Mouse (Mus musculus): Measurements from ENCODE around the gene Vrk1. TPM values are rescaled to one million over a fixed set of nuclear protein-coding genes. Genes with fewer than 3 reads are reported as not detected.

The Vrk1 gene
- polyA plus RNA-seq, 1 experiment from 2014 or later: 108 TPM

DNA sequence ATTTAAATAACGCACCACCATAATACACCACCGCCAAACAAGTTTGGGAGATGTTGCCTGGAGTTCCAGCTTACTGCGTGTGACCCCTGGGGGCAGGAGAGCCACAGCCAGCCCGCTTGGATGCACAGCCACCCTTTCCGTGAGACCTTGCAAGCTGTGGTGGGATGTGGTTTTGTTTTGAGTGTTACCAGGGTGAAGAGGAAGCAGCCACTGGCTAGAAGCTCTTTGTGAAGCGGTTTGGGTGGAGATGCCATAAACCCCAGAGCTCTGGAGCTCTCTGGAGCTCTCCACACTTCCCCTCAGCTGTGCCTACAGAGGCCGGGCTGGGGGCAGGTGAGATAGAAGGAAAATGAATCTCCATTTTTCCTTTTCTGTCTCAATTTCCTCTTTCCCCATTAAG is 38.8 kb upstream of the Vrk1 start:
- Histone ChIP-seq H3K9ac (ENCODE audit: low read length) (no peak overlapping the region), H3K4me3 (ENCODE audit: low read depth, low read length) (no peak overlapping the region), H3K27me3 (ENCODE audit: control insufficient read depth, insufficient read depth, low read length) (no peaks in the 10 kb centered on the region), H3K36me3 (ENCODE audit: control insufficient read depth, insufficient read depth, low read length) (no peaks in the 10 kb centered on the region; the same call in 1 of the 2 replicates), H3K4me2 (ENCODE audit: low read depth, severe bottlenecking) (no peak overlapping the region), H3K9me3 (ENCODE audit: control insufficient read depth, low read length) (no peaks in the 10 kb centered on the region), H3K4me1 (ENCODE audit: control insufficient read depth, insufficient read depth, low read length) (no peaks in the 10 kb centered on the region; the same call in 1 of the 2 replicates), H3K27ac (replicated peaks; ENCODE audit: low read depth, low read length) (no peak overlapping the region)
- DNase-seq (ENCODE audit: low spot score) (no peak), ATAC-seq (ENCODE audit: insufficient number of reproducible peaks, low FRiP score, low TSS enrichment, low read depth) (no peak)
- WGBS: 73% methylated on average over 7 of the region's 7 CpGs

DNA sequence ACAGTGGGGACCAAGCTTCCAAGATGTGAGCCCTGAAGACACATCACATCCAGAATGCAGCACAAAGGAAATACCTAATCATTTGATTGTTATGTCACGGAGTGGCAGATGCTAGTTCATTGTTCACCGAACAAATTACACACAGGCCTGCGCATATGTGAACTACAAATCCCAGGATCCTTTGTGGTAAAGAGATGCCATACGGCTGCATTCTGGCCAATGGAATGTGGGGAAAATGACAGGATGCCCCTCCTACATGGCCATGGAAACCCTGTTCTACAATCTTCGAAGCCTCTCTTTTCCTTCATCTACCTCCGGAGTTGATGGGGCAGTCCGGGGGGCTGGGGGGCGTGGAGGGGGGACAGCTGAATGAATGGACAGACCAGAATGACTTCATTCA is 37.4 kb upstream of the Vrk1 start:
- no peak overlapping the region for H3K4me3 ChIP-seq (ENCODE audit: low read depth, low read length)
- ATAC-seq (ENCODE audit: insufficient number of reproducible peaks, low FRiP score, low TSS enrichment, low read depth): no peak
- H3K9ac ChIP-seq (ENCODE audit: low read length): no peak overlapping the region
- H3K4me1 ChIP-seq (ENCODE audit: control insufficient read depth, insufficient read depth, low read length): no peaks in the 10 kb centered on the region; the same call in 1 of the 2 replicates
- H3K4me2 ChIP-seq (ENCODE audit: low read depth, severe bottlenecking): no peak overlapping the region
- H3K27ac ChIP-seq (replicated peaks; ENCODE audit: low read depth, low read length): no peak overlapping the region
- no peak for DNase-seq (ENCODE audit: low spot score)
- H3K27me3 ChIP-seq (ENCODE audit: control insufficient read depth, insufficient read depth, low read length): no peaks in the 10 kb centered on the region
- no peaks in the 10 kb centered on the region for H3K9me3 ChIP-seq (ENCODE audit: control insufficient read depth, low read length)
- WGBS: 90% methylated on average over 8 of the region's 8 CpGs
- H3K36me3 ChIP-seq (ENCODE audit: control insufficient read depth, insufficient read depth, low read length): no peaks in the 10 kb centered on the region; the same call in 1 of the 2 replicates

DNA sequence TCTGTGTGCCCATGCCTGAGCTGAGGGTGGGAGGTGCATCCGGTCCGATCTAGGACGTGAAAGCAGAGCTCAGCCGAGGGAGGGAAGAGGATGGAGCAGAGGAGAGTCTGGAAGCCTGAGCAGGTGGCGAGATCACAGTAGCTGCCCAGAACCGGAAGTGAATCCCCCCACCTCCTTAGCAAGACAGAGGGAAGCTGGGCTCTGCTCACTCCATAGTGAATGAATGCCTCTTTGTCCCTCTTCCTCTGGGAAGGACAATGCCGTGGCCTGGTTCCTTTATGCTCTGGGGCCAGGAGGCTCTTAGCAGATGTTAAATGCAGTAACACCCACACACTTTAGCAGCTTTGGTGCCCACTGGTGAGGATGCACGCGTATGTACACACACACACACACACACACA is 36.3 kb upstream of the Vrk1 start:
- WGBS: 74% methylated on average over 9 of the region's 9 CpGs
- Histone ChIP-seq H3K9me3 (ENCODE audit: control insufficient read depth, low read length) (no peaks in the 10 kb centered on the region), H3K27me3 (ENCODE audit: control insufficient read depth, insufficient read depth, low read length) (no peaks in the 10 kb centered on the region), H3K36me3 (ENCODE audit: control insufficient read depth, insufficient read depth, low read length) (no peaks in the 10 kb centered on the region; the same call in 1 of the 2 replicates), H3K4me3 (ENCODE audit: low read depth, low read length) (no peak overlapping the region), H3K9ac (ENCODE audit: low read length) (no peak overlapping the region), H3K4me2 (ENCODE audit: low read depth, severe bottlenecking) (no peak overlapping the region), H3K4me1 (ENCODE audit: control insufficient read depth, insufficient read depth, low read length) (no peaks in the 10 kb centered on the region), H3K27ac (replicated peaks; ENCODE audit: low read depth, low read length) (no peak overlapping the region)
- DNase-seq (ENCODE audit: low spot score) (no peak), ATAC-seq (ENCODE audit: insufficient number of reproducible peaks, low FRiP score, low TSS enrichment, low read depth) (no peak)

DNA sequence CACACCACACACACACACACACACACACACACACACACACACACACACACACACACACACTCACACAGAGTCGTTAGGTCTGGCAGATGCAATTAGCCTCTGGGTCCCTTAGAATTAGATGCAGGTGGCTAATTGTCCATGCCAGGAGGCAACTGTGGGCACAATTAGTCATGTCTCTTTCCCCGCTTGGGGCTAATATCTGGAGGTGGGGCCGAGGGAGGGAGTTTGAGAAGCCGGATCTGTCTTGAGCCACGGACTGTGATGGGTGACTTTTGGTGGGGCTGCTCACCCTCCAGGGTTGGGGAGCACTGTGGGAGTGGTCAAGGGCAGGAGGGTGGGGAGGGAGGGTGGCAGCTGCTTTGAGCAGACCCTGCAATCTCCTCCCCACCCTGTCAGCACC is 35.9 kb upstream of the Vrk1 start:
- no peak for ATAC-seq (ENCODE audit: insufficient number of reproducible peaks, low FRiP score, low TSS enrichment, low read depth)
- 33% methylated on average over 5 of the region's 5 CpGs for WGBS
- Histone ChIP-seq H3K27me3 (ENCODE audit: control insufficient read depth, insufficient read depth, low read length) (no peaks in the 10 kb centered on the region), H3K36me3 (ENCODE audit: control insufficient read depth, insufficient read depth, low read length) (no peaks in the 10 kb centered on the region; the same call in 1 of the 2 replicates), H3K9me3 (ENCODE audit: control insufficient read depth, low read length) (no peaks in the 10 kb centered on the region), H3K4me2 (ENCODE audit: low read depth, severe bottlenecking) (no peak overlapping the region), H3K27ac (replicated peaks; ENCODE audit: low read depth, low read length) (no peak overlapping the region), H3K4me1 (ENCODE audit: control insufficient read depth, insufficient read depth, low read length) (no peaks in the 10 kb centered on the region), H3K4me3 (ENCODE audit: low read depth, low read length) (no peak overlapping the region), H3K9ac (ENCODE audit: low read length) (no peak overlapping the region)
- DNase-seq (ENCODE audit: low spot score): no peak

DNA sequence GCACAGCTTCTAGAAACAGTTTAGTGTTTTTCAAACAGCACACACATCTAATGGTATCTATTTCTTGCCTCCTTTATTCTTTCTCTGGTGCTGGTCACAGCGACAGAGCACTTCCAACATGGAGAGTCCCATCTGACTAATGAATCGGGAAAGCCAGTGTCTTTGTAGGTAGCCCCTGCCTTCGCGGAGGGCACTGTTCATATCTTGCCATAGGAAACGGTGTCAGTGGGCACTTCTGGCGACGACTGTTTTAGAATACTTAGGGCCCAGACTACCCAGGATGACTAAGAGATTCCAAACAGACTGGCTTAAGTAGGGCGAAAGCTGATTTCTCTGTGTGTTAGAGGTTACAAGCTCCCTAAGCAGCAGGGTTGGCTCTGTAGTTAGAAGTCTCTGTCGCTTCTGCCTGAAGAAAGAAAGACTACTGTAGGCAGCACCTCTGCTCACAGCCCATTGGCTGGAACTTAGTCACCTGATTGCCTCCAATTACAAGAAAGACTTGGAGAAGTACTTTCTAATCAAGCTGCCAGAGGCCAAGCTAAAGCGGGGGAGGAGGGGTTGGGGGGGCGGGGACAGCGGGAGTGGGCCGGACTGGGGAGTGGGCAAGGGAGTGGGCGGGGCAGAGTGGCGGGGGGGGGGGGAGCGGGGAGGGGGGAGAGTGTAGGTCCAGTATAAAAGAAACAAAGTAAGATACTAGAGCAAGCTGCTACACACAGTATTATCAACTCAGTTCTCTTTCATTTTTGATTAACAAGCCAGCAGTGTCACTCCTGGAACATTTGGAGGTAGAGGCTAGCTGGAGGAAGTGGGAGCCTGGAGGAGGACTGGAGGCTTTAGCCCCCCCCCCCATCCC is 28.7 kb upstream of the Vrk1 start:
- ATAC-seq (ENCODE audit: insufficient number of reproducible peaks, low FRiP score, low TSS enrichment, low read depth) (no peak), DNase-seq (ENCODE audit: low spot score) (no peak)
- no peak overlapping the region for H3K9ac ChIP-seq (ENCODE audit: low read length)
- H3K4me3 ChIP-seq (ENCODE audit: low read depth, low read length): no peak overlapping the region
- no peak overlapping the region for H3K27ac ChIP-seq (replicated peaks; ENCODE audit: low read depth, low read length)
- H3K36me3 ChIP-seq (ENCODE audit: control insufficient read depth, insufficient read depth, low read length): no peaks in the 10 kb centered on the region
- H3K9me3 ChIP-seq (ENCODE audit: control insufficient read depth, low read length): no peaks in the 10 kb centered on the region
- no peak overlapping the region for H3K4me2 ChIP-seq (ENCODE audit: low read depth, severe bottlenecking)
- H3K4me1 ChIP-seq (ENCODE audit: control insufficient read depth, insufficient read depth, low read length): no peaks in the 10 kb centered on the region
- no peaks in the 10 kb centered on the region for H3K27me3 ChIP-seq (ENCODE audit: control insufficient read depth, insufficient read depth, low read length)
- 23% methylated on average over 11 of the region's 16 CpGs for WGBS

DNA sequence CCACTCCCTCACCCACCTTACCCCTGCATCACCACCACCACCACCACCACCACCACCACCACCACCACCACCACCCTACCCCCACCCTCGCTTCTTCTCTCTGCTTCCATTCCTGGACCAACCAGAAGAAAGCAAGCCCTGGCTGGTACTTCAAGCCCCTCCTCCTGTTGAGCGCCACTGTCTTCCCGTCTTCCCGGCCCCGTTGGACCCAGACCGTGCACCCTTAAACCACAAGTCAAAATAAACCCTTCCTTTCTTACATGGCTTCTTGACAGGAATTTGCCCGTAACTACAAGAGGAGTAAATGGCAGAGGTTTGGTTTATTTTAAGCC is 28.1 kb upstream of the Vrk1 start:
- no peaks in the 10 kb centered on the region for H3K36me3 ChIP-seq (ENCODE audit: control insufficient read depth, insufficient read depth, low read length)
- H3K27ac ChIP-seq (replicated peaks; ENCODE audit: low read depth, low read length): no peak overlapping the region
- H3K27me3 ChIP-seq (ENCODE audit: control insufficient read depth, insufficient read depth, low read length): no peaks in the 10 kb centered on the region
- ATAC-seq (ENCODE audit: insufficient number of reproducible peaks, low FRiP score, low TSS enrichment, low read depth) (no peak), DNase-seq (ENCODE audit: low spot score) (no peak)
- H3K4me1 ChIP-seq (ENCODE audit: control insufficient read depth, insufficient read depth, low read length): no peaks in the 10 kb centered on the region
- H3K4me2 ChIP-seq (ENCODE audit: low read depth, severe bottlenecking): no peak overlapping the region
- H3K4me3 ChIP-seq (ENCODE audit: low read depth, low read length): no peak overlapping the region
- 79% methylated on average over 6 of the region's 7 CpGs for WGBS
- no peaks in the 10 kb centered on the region for H3K9me3 ChIP-seq (ENCODE audit: control insufficient read depth, low read length)
- H3K9ac ChIP-seq (ENCODE audit: low read length): no peak overlapping the region

DNA sequence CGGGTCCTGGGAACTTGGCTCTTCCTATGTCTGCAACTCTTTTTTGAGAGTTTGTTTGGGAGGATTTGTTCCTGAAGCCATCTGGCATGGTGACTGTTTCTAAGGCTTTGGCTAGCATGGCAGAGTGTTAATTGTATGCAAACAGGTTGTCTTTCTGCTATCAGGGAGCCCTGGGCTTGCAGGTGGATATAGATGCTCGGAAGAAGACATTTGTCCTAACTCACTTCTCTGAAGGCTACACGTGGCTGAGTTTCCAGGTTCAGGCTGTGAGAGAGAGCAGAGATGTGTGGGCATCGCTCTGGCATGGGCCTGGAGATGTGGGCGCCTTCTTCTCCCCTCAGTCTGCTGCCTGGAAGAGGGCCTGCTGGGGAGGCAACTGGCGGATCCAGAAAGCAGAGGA is 27.4 kb upstream of the Vrk1 start:
- no peaks in the 10 kb centered on the region for H3K4me1 ChIP-seq (ENCODE audit: control insufficient read depth, insufficient read depth, low read length)
- 84% methylated on average over 6 of the region's 6 CpGs for WGBS
- H3K4me2 ChIP-seq (ENCODE audit: low read depth, severe bottlenecking): no peak overlapping the region
- H3K27ac ChIP-seq (replicated peaks; ENCODE audit: low read depth, low read length): no peak overlapping the region
- no peak overlapping the region for H3K9ac ChIP-seq (ENCODE audit: low read length)
- DNase-seq (ENCODE audit: low spot score) (no peak), ATAC-seq (ENCODE audit: insufficient number of reproducible peaks, low FRiP score, low TSS enrichment, low read depth) (no peak)
- H3K27me3 ChIP-seq (ENCODE audit: control insufficient read depth, insufficient read depth, low read length): no peaks in the 10 kb centered on the region
- no peaks in the 10 kb centered on the region for H3K36me3 ChIP-seq (ENCODE audit: control insufficient read depth, insufficient read depth, low read length)
- H3K4me3 ChIP-seq (ENCODE audit: low read depth, low read length): no peak overlapping the region
- no peaks in the 10 kb centered on the region for H3K9me3 ChIP-seq (ENCODE audit: control insufficient read depth, low read length)

DNA sequence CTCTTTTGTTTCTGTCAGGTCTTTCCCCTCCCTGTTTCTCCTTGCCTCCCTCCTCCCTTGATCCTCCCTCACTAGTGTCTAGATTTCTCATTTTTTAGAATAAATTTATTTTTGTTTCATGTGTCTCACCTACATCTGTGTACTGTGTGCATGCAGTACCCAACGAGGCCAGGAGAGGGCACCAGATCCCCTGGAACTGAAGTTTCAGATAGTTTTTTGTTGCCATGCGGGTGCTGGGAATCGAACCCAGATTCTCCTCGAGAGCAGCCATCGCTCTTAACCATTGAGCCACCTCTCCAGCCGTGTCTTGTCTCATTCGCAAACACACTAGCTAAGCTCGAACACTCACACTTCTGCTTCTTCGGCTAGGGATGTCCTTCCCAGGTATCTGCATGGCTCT is 26.5 kb upstream of the Vrk1 start:
- Histone ChIP-seq H3K4me2 (ENCODE audit: low read depth, severe bottlenecking) (no peak overlapping the region), H3K4me1 (ENCODE audit: control insufficient read depth, insufficient read depth, low read length) (no peaks in the 10 kb centered on the region), H3K4me3 (ENCODE audit: low read depth, low read length) (no peak overlapping the region), H3K27ac (replicated peaks; ENCODE audit: low read depth, low read length) (no peak overlapping the region), H3K9me3 (ENCODE audit: control insufficient read depth, low read length) (no peaks in the 10 kb centered on the region), H3K36me3 (ENCODE audit: control insufficient read depth, insufficient read depth, low read length) (no peaks in the 10 kb centered on the region), H3K9ac (ENCODE audit: low read length) (no peak overlapping the region), H3K27me3 (ENCODE audit: control insufficient read depth, insufficient read depth, low read length) (no peaks in the 10 kb centered on the region)
- WGBS: 86% methylated on average over 9 of the region's 9 CpGs
- no peak for DNase-seq (ENCODE audit: low spot score)
- no peak for ATAC-seq (ENCODE audit: insufficient number of reproducible peaks, low FRiP score, low TSS enrichment, low read depth)

DNA sequence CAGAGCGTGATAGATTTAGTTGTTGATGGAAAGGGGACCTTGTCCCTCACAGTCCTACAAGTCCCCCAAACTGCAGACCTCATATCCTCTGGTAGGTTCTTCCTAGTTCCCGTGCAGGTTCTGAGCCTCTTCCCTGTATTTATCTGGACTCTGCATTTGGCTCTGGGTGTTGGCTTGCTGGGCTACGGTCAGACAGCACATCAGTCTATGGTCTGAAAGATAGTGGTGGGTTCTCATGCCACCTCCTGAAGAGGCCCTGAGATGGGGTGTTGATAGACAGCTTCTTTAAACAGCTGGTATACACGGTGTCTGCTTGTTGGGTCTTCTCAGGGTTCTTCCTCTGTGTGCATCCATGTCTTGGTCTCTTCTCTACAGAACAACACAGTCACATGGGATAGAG is 21.6 kb upstream of the Vrk1 start:
- H3K9me3 ChIP-seq (ENCODE audit: control insufficient read depth, low read length): no peaks in the 10 kb centered on the region
- DNase-seq (ENCODE audit: low spot score) (no peak), ATAC-seq (ENCODE audit: insufficient number of reproducible peaks, low FRiP score, low TSS enrichment, low read depth) (no peak)
- WGBS: 93% methylated on average over 4 of the region's 4 CpGs
- no peak overlapping the region for H3K4me3 ChIP-seq (ENCODE audit: low read depth, low read length)
- no peak overlapping the region for H3K4me2 ChIP-seq (ENCODE audit: low read depth, severe bottlenecking)
- H3K4me1 ChIP-seq (ENCODE audit: control insufficient read depth, insufficient read depth, low read length): no peaks in the 10 kb centered on the region
- no peaks in the 10 kb centered on the region for H3K27me3 ChIP-seq (ENCODE audit: control insufficient read depth, insufficient read depth, low read length)
- H3K9ac ChIP-seq (ENCODE audit: low read length): no peak overlapping the region
- H3K36me3 ChIP-seq (ENCODE audit: control insufficient read depth, insufficient read depth, low read length): no peaks in the 10 kb centered on the region
- no peak overlapping the region for H3K27ac ChIP-seq (replicated peaks; ENCODE audit: low read depth, low read length)

Data from limb, embryonic 11.5 days (tissue).